Mouse (Mus musculus): ENCODE measurements around the gene Ina. TPM values are rescaled to one million over a fixed set of nuclear protein-coding genes. Genes with fewer than 3 reads are reported as not detected.

Ina gene
- polyA plus RNA-seq, 1 experiment: not detected

GRCm38 (mm10) chr19:47012521-47013130, 1.9 kb upstream of the Ina start:
- no peaks in the 10 kb centered on the region for H3K4me1 ChIP-seq (ENCODE audit: control insufficient read depth, insufficient read depth, low read length)
- H3K27ac ChIP-seq (ENCODE audit: insufficient read depth, low read length): no peak overlapping the region
- no peak overlapping the region for H3K4me3 ChIP-seq (ENCODE audit: insufficient read depth, low read length)
- TF ChIP-seq CTCF (IDR thresholded peaks at IDR 0.05; ENCODE audit: borderline replicate concordance, insufficient read depth, low read length) (no peak), POLR2A (IDR thresholded peaks at IDR 0.05; ENCODE audit: low read depth, low read length) (no peak)

GRCm38 (mm10) chr19:47013340-47014158, 949 bp upstream of the Ina start:
- Histone ChIP-seq H3K27ac (ENCODE audit: insufficient read depth, low read length) (no peak overlapping the region), H3K4me3 (ENCODE audit: insufficient read depth, low read length) (no peak overlapping the region), H3K4me1 (ENCODE audit: control insufficient read depth, insufficient read depth, low read length) (no peaks in the 10 kb centered on the region)
- TF ChIP-seq CTCF (IDR thresholded peaks at IDR 0.05; ENCODE audit: borderline replicate concordance, insufficient read depth, low read length): no peak
- no peak for TF ChIP-seq POLR2A (IDR thresholded peaks at IDR 0.05; ENCODE audit: low read depth, low read length)

GRCm38 (mm10) chr19:47014159-47014446, 395 bp upstream of the Ina start:
- TF ChIP-seq CTCF (IDR thresholded peaks at IDR 0.05; ENCODE audit: borderline replicate concordance, insufficient read depth, low read length) (no peak), POLR2A (IDR thresholded peaks at IDR 0.05; ENCODE audit: low read depth, low read length) (no peak)
- Histone ChIP-seq H3K4me1 (ENCODE audit: control insufficient read depth, insufficient read depth, low read length) (no peaks in the 10 kb centered on the region), H3K4me3 (ENCODE audit: insufficient read depth, low read length) (no peak overlapping the region), H3K27ac (ENCODE audit: insufficient read depth, low read length) (no peak overlapping the region)

GRCm38 (mm10) chr19:47015396-47015795, 898 bp downstream of the Ina start:
- no peaks in the 10 kb centered on the region for H3K4me1 ChIP-seq (ENCODE audit: control insufficient read depth, insufficient read depth, low read length)
- H3K27ac ChIP-seq (ENCODE audit: insufficient read depth, low read length): no peak overlapping the region
- TF ChIP-seq CTCF (IDR thresholded peaks at IDR 0.05; ENCODE audit: borderline replicate concordance, insufficient read depth, low read length) (no peak), POLR2A (IDR thresholded peaks at IDR 0.05; ENCODE audit: low read depth, low read length) (no peak)
- no peak overlapping the region for H3K4me3 ChIP-seq (ENCODE audit: insufficient read depth, low read length)

GRCm38 (mm10) chr19:47015965-47016364, 1.5 kb downstream of the Ina start:
- H3K4me3 ChIP-seq (ENCODE audit: insufficient read depth, low read length): no peak overlapping the region
- TF ChIP-seq POLR2A (IDR thresholded peaks at IDR 0.05; ENCODE audit: low read depth, low read length) (no peak), CTCF (IDR thresholded peaks at IDR 0.05; ENCODE audit: borderline replicate concordance, insufficient read depth, low read length) (no peak)
- H3K27ac ChIP-seq (ENCODE audit: insufficient read depth, low read length): no peak overlapping the region
- H3K4me1 ChIP-seq (ENCODE audit: control insufficient read depth, insufficient read depth, low read length): no peaks in the 10 kb centered on the region

- Histone ChIP-seq H3K4me1 (ENCODE audit: control insufficient read depth, insufficient read depth, low read length) (no peaks in the 10 kb centered on the region), H3K27ac (ENCODE audit: insufficient read depth, low read length) (no peak overlapping the region), H3K4me3 (ENCODE audit: insufficient read depth, low read length) (no peak overlapping the region)
- TF ChIP-seq POLR2A (IDR thresholded peaks at IDR 0.05; ENCODE audit: low read depth, low read length): no peak
- no peak for TF ChIP-seq CTCF (IDR thresholded peaks at IDR 0.05; ENCODE audit: borderline replicate concordance, insufficient read depth, low read length)
Observed at GRCm38 (mm10) chr19:47016487-47016886, 2.0 kb downstream of the Ina start.

- no peak for TF ChIP-seq POLR2A (IDR thresholded peaks at IDR 0.05; ENCODE audit: low read depth, low read length)
- TF ChIP-seq CTCF (IDR thresholded peaks at IDR 0.05; ENCODE audit: borderline replicate concordance, insufficient read depth, low read length): no peak
- no peak overlapping the region for H3K27ac ChIP-seq (ENCODE audit: insufficient read depth, low read length)
- H3K4me3 ChIP-seq (ENCODE audit: insufficient read depth, low read length): no peak overlapping the region
- no peaks in the 10 kb centered on the region for H3K4me1 ChIP-seq (ENCODE audit: control insufficient read depth, insufficient read depth, low read length)
Observed at GRCm38 (mm10) chr19:47017831-47018230, 3.3 kb downstream of the Ina start.

- TF ChIP-seq CTCF (IDR thresholded peaks at IDR 0.05; ENCODE audit: borderline replicate concordance, insufficient read depth, low read length): no peak
- TF ChIP-seq POLR2A (IDR thresholded peaks at IDR 0.05; ENCODE audit: low read depth, low read length): no peak
- Histone ChIP-seq H3K4me1 (ENCODE audit: control insufficient read depth, insufficient read depth, low read length) (no peaks in the 10 kb centered on the region), H3K4me3 (ENCODE audit: insufficient read depth, low read length) (no peak overlapping the region), H3K27ac (ENCODE audit: insufficient read depth, low read length) (no peak overlapping the region)
Observed at GRCm38 (mm10) chr19:47018330-47018729, 3.8 kb downstream of the Ina start.

GRCm38 (mm10) chr19:47019326-47019725, 4.8 kb downstream of the Ina start:
- Histone ChIP-seq H3K27ac (ENCODE audit: insufficient read depth, low read length) (no peak overlapping the region), H3K4me3 (ENCODE audit: insufficient read depth, low read length) (no peak overlapping the region), H3K4me1 (ENCODE audit: control insufficient read depth, insufficient read depth, low read length) (no peaks in the 10 kb centered on the region)
- TF ChIP-seq CTCF (IDR thresholded peaks at IDR 0.05; ENCODE audit: borderline replicate concordance, insufficient read depth, low read length) (no peak), POLR2A (IDR thresholded peaks at IDR 0.05; ENCODE audit: low read depth, low read length) (no peak)

GRCm38 (mm10) chr19:47022709-47023108, 8.2 kb downstream of the Ina start:
- TF ChIP-seq POLR2A (IDR thresholded peaks at IDR 0.05; ENCODE audit: low read depth, low read length) (no peak), CTCF (IDR thresholded peaks at IDR 0.05; ENCODE audit: borderline replicate concordance, insufficient read depth, low read length) (no peak)
- H3K4me1 ChIP-seq (ENCODE audit: control insufficient read depth, insufficient read depth, low read length): peaks cover 4% of the 10 kb centered on the region; the same call in 1 of the 2 replicates
- H3K27ac ChIP-seq (ENCODE audit: insufficient read depth, low read length): no peak overlapping the region
- no peak overlapping the region for H3K4me3 ChIP-seq (ENCODE audit: insufficient read depth, low read length)

Data from embryonic fibroblast, embryonic 13.5 days (primary cell).